Comparison of ENCODE assay signal across 24 mouse cellular contexts in the genomic region with DNA sequence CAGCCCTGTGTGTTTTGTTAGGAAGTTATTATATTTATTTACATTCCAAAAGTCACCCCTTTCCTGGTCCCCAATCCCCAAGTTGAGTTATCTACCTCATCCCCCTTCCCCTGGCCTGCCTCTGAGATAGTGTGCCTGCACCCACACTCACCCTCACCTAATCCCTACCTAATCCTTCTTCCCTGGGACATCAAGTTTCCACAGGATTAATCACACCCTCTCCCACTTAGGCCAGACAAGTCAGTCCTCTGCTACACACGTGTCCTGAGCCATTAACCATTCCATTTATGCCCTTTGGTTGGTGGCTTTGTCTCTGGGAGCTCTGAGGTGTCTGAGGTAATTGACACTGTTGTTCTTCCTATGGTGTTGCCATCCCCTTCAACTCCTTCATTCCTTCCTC.
DNase-seq lines count a peak whose midpoint lies in the region; ATAC-seq and TF ChIP-seq lines count a peak whose summit lies in the region.
"Had no signal": no experiment of that assay in that cellular context is flagged by ENCODE, and none has a peak within 500 bp of the region (broad histone marks: within the 10 kb centered on the region; RNA-seq: fewer than 3 reads in every experiment).

No protein-coding gene starts in this region.

- peak overlapping the region; percentile 37; the same call in 1 of the 2 replicates for H3K27ac ChIP-seq in forebrain, embryonic 10.5 days
- H3K27ac ChIP-seq in forebrain, postnatal 0 days (ENCODE audit: low read depth, low read length) = no peak overlapping the region
- no peak overlapping the region for H3K27ac ChIP-seq in forebrain, embryonic 14.5 days (ENCODE audit: low read depth, low read length)
- H3K27ac ChIP-seq in midbrain, embryonic 14.5 days (replicated peaks; ENCODE audit: low read depth, low read length) = peak overlapping the region; percentile 9; the same call in 1 of the 2 replicates
- H3K27ac ChIP-seq in intestine, embryonic 16.5 days (ENCODE audit: low read length) = no peak overlapping the region
- H3K27ac ChIP-seq: embryonic facial prominence, embryonic 12.5 days; heart, adult 2 months; heart, embryonic 15.5 days; hindbrain, embryonic 13.5 days; hindbrain, postnatal 0 days had no signal

- H3K4me2 ChIP-seq in forebrain, postnatal 0 days (ENCODE audit: low read depth) = no peak overlapping the region
- no peak overlapping the region for H3K4me2 ChIP-seq in forebrain, embryonic 14.5 days (ENCODE audit: low read length)
- no peak overlapping the region for H3K4me2 ChIP-seq in midbrain, embryonic 14.5 days (ENCODE audit: low read length)
- H3K4me2 ChIP-seq in intestine, embryonic 16.5 days (ENCODE audit: low read depth, low read length) = no peak overlapping the region
- H3K4me2 ChIP-seq: embryonic facial prominence, embryonic 12.5 days; heart, embryonic 11.5 days; heart, embryonic 15.5 days; hindbrain, embryonic 13.5 days had no signal

- no peak overlapping the region for H3K4me3 ChIP-seq in forebrain, embryonic 10.5 days
- no peak overlapping the region for H3K4me3 ChIP-seq in forebrain, postnatal 0 days (ENCODE audit: low read depth, low read length)
- no peak overlapping the region for H3K4me3 ChIP-seq in forebrain, embryonic 14.5 days (ENCODE audit: low read depth, low read length)
- H3K4me3 ChIP-seq in midbrain, embryonic 14.5 days (replicated peaks; ENCODE audit: low read depth, low read length) = no peak overlapping the region
- H3K4me3 ChIP-seq in intestine, embryonic 16.5 days (ENCODE audit: low read length) = no peak overlapping the region
- H3K4me3 ChIP-seq: embryonic facial prominence, embryonic 12.5 days; heart, adult 2 months; heart, embryonic 15.5 days; hindbrain, embryonic 13.5 days had no signal

- H3K9ac ChIP-seq in forebrain, postnatal 0 days = no peak overlapping the region
- no peak overlapping the region for H3K9ac ChIP-seq in forebrain, embryonic 14.5 days (ENCODE audit: low read length)
- no peak overlapping the region for H3K9ac ChIP-seq in midbrain, embryonic 14.5 days (replicated peaks; ENCODE audit: low read length)
- no peak overlapping the region for H3K9ac ChIP-seq in intestine, embryonic 16.5 days (ENCODE audit: low read depth, low read length)
- H3K9ac ChIP-seq: embryonic facial prominence, embryonic 12.5 days; heart, embryonic 15.5 days; hindbrain, embryonic 13.5 days had no signal

- no peaks in the 10 kb centered on the region for H3K9me3 ChIP-seq in forebrain, embryonic 10.5 days
- H3K9me3 ChIP-seq in forebrain, postnatal 0 days (ENCODE audit: low read length) = no peaks in the 10 kb centered on the region
- no peaks in the 10 kb centered on the region for H3K9me3 ChIP-seq in forebrain, embryonic 14.5 days (replicated peaks; ENCODE audit: control insufficient read depth, low read length)
- no peaks in the 10 kb centered on the region for H3K9me3 ChIP-seq in midbrain, embryonic 14.5 days (ENCODE audit: control insufficient read depth, low read length)
- H3K9me3 ChIP-seq in intestine, embryonic 16.5 days (ENCODE audit: control insufficient read depth, low read length) = no peaks in the 10 kb centered on the region
- H3K9me3 ChIP-seq: embryonic facial prominence, embryonic 12.5 days; heart, embryonic 15.5 days; hindbrain, embryonic 13.5 days had no signal

- H3K36me3 ChIP-seq in forebrain, embryonic 10.5 days (replicated peaks) = no peaks in the 10 kb centered on the region
- H3K36me3 ChIP-seq in forebrain, postnatal 0 days (ENCODE audit: insufficient read depth) = no peaks in the 10 kb centered on the region
- no peaks in the 10 kb centered on the region for H3K36me3 ChIP-seq in forebrain, embryonic 14.5 days (ENCODE audit: control insufficient read depth, insufficient read depth, low read length)
- H3K36me3 ChIP-seq in midbrain, embryonic 14.5 days (ENCODE audit: control insufficient read depth, insufficient read depth, low read length) = no peaks in the 10 kb centered on the region
- no peaks in the 10 kb centered on the region for H3K36me3 ChIP-seq in intestine, embryonic 16.5 days (ENCODE audit: control insufficient read depth, insufficient read depth, low read length)
- H3K36me3 ChIP-seq: embryonic facial prominence, embryonic 12.5 days; G1E; heart, embryonic 15.5 days; hindbrain, embryonic 13.5 days had no signal

- no peak for DNase-seq in forebrain, embryonic 10.5 days (ENCODE audit: extremely low spot score, low spot score)
- no peak for DNase-seq in forebrain, postnatal 0 days
- DNase-seq in brain, embryonic 14.5 days (ENCODE audit: low read depth) = peak; percentile 19
- DNase-seq in forebrain, embryonic 14.5 days (ENCODE audit: low spot score) = no peak
- DNase-seq in midbrain, embryonic 14.5 days = no peak
- DNase-seq in retina, postnatal 1 day = no peak
- no peak for DNase-seq in spleen, postnatal 4 days (ENCODE audit: low spot score in 2 of 2)
- DNase-seq: adrenal gland, adult 8-10 months; adrenal gland, postnatal 36 days; B cell, adult 2 months; cerebellum, adult 11 months; cerebellum, adult 8-10 months; cerebellum, postnatal 14 days; gastrocnemius, postnatal 10 days; heart, adult 2 months; heart, postnatal 14 days had no signal

- peaks cover 15% of the 10 kb centered on the region; the same call in 1 of the 2 replicates for H3K4me1 ChIP-seq in forebrain, embryonic 10.5 days
- H3K4me1 ChIP-seq in forebrain, postnatal 0 days (ENCODE audit: insufficient read depth) = no peaks in the 10 kb centered on the region
- H3K4me1 ChIP-seq in forebrain, embryonic 14.5 days (ENCODE audit: control insufficient read depth, insufficient read depth, low read length) = 0 out of 2 replicates have a peak, but pooled peaks cover 2% of the 10 kb centered on the region
- no peaks in the 10 kb centered on the region for H3K4me1 ChIP-seq in midbrain, embryonic 14.5 days (ENCODE audit: control insufficient read depth, insufficient read depth, low read length)
- no peaks in the 10 kb centered on the region for H3K4me1 ChIP-seq in intestine, embryonic 16.5 days (ENCODE audit: control insufficient read depth, insufficient read depth, low read length)
- H3K4me1 ChIP-seq: embryonic facial prominence, embryonic 12.5 days; heart, embryonic 15.5 days; hindbrain, embryonic 13.5 days had no signal

- TF ChIP-seq CTCF in forebrain, postnatal 0 days (IDR thresholded peaks at IDR 0.05; ENCODE audit: low read depth) = no peak
- no peak for TF ChIP-seq CTCF in brain, embryonic 14.5 days (IDR thresholded peaks at IDR 0.05; ENCODE audit: borderline replicate concordance, extremely low read depth, insufficient read depth, insufficient read length)

- 24% methylated on average over 1 of the region's 1 CpGs for WGBS in forebrain, embryonic 10.5 days
- WGBS in forebrain, postnatal 0 days = 14% methylated on average over 1 of the region's 1 CpGs
- 5% methylated on average over 1 of the region's 1 CpGs for WGBS in forebrain, embryonic 14.5 days
- 13% methylated on average over 1 of the region's 1 CpGs for WGBS in midbrain, embryonic 14.5 days
- WGBS in intestine, embryonic 16.5 days = 28% methylated on average over 1 of the region's 1 CpGs

- TF ChIP-seq POLR2A in brain, embryonic 14.5 days (IDR thresholded peaks at IDR 0.05; ENCODE audit: borderline replicate concordance, extremely low read depth, insufficient read depth, insufficient read length, poor library complexity, severe bottlenecking) = no peak

- H3K27me3 ChIP-seq in forebrain, embryonic 10.5 days (ENCODE audit: poor library complexity, severe bottlenecking) = no peaks in the 10 kb centered on the region
- no peaks in the 10 kb centered on the region for H3K27me3 ChIP-seq in forebrain, postnatal 0 days (ENCODE audit: insufficient read depth, low read length)
- H3K27me3 ChIP-seq in forebrain, embryonic 14.5 days (replicated peaks; ENCODE audit: control insufficient read depth, insufficient read depth, low read length) = no peaks in the 10 kb centered on the region
- H3K27me3 ChIP-seq in midbrain, embryonic 14.5 days (ENCODE audit: control insufficient read depth, insufficient read depth, low read length) = no peaks in the 10 kb centered on the region
- no peaks in the 10 kb centered on the region for H3K27me3 ChIP-seq in intestine, embryonic 16.5 days (replicated peaks; ENCODE audit: control insufficient read depth, insufficient read depth, low read length)
- H3K27me3 ChIP-seq: embryonic facial prominence, embryonic 12.5 days; heart, embryonic 15.5 days; hindbrain, embryonic 13.5 days had no signal

- no peak for ATAC-seq in forebrain, postnatal 0 days
- ATAC-seq in forebrain, embryonic 14.5 days = peak; percentile 51; the same call in 1 of the 2 replicates
- ATAC-seq in midbrain, embryonic 14.5 days (ENCODE audit: low FRiP score, low TSS enrichment) = peak; percentile 61; the same call in 1 of the 2 replicates
- ATAC-seq in intestine, embryonic 16.5 days = no peak
- ATAC-seq: CD4-positive, CD25-positive, alpha-beta regulatory T cell, adult 4 months; hindbrain, postnatal 0 days had no signal

Comparison
In these comparisons a context has a peak if more than half of its experiments do, and no peak if none do; other contexts are left out.
1. H3K27ac ChIP-seq: peak in forebrain, embryonic 10.5 days (single experiment) and midbrain, embryonic 14.5 days (single experiment); none in forebrain, postnatal 0 days (single experiment), forebrain, embryonic 14.5 days (single experiment) and intestine, embryonic 16.5 days (single experiment).
2. ATAC-seq: peak in forebrain, embryonic 14.5 days (single experiment) and midbrain, embryonic 14.5 days (single experiment); none in forebrain, postnatal 0 days (single experiment) and intestine, embryonic 16.5 days (single experiment).